ENCODE assay signal across 8 mouse cellular contexts in genomic region chr6:122810615-122811279, GRCm38 (mm10). TPM values are rescaled to one million over a fixed set of nuclear protein-coding genes. Genes with fewer than 3 reads are reported as not detected.
DNase-seq lines count a peak whose midpoint lies in the region; ATAC-seq and TF ChIP-seq lines count a peak whose summit lies in the region.

No protein-coding gene starts in this region.

- peak; percentile 85 for ATAC-seq in activated CD4-positive, CD25-positive, alpha-beta regulatory T cell, adult 4 months
- ATAC-seq in megakaryocyte progenitor cell, adult 5-6 weeks (replicated peaks; ENCODE audit: poor library complexity) = peak; percentile 82

- TF ChIP-seq POLR2A in cortical plate, adult 2 months (IDR thresholded peaks at IDR 0.05; ENCODE audit: extremely low read depth, insufficient read depth, low read length) = peak; percentile 71

- TF ChIP-seq CTCF in cortical plate, adult 2 months (IDR thresholded peaks at IDR 0.05; ENCODE audit: extremely low read depth, insufficient read depth, low read length) = no peak

- peak overlapping the region; percentile 93 for H3K27ac ChIP-seq in cortical plate, adult 2 months (ENCODE audit: insufficient read depth, low read length)

- DNase-seq in gastrocnemius, adult 8-10 months (ENCODE audit: low spot score in 2 of 2) = peak; percentile 95 to 96
- peak; percentile 99 for DNase-seq in induced T-regulatory cell, adult 2 months (ENCODE audit: low read depth)
- peak; percentile 97 to 98 for DNase-seq in left cerebral cortex, adult 9 months (ENCODE audit: low spot score in 2 of 2)
- DNase-seq in right cerebral cortex, postnatal 14 days = peak; percentile 96
- DNase-seq in urinary bladder, postnatal 36 days (ENCODE audit: low spot score in 2 of 2) = peak; percentile 94 to 97

- H3K4me3 ChIP-seq in cortical plate, adult 2 months (ENCODE audit: insufficient read depth, low read length) = peak overlapping the region; percentile 53

- H3K4me1 ChIP-seq in cortical plate, adult 2 months (ENCODE audit: control insufficient read depth, insufficient read depth, low read length) = peaks cover 3% of the 10 kb centered on the region

RNA-seq across cellular contexts. Expression of gene Foxj2, which starts 9.0 kb away (rescaled TPM):
- 1 to 10 TPM; 6.6 to 8.7 TPM for polyA plus RNA-seq in activated CD4-positive, CD25-positive, alpha-beta regulatory T cell, adult 4 months (2017; shearing (Covaris generic))
- polyA plus RNA-seq in cortical plate, adult 2 months (2012; rRNA removed) = 12.7 and 13.1 TPM in 2 replicates
- 10 to 100 TPM; 23.3 to 27.1 (median 26.4) TPM for total RNA-seq in gastrocnemius, adult 8-10 months (2022)
- total RNA-seq in megakaryocyte progenitor cell, adult 5-6 weeks (2015) = 9.9 and 10.3 TPM in 2 replicates
- 3.0 and 3.5 TPM in 2 replicates for total RNA-seq in megakaryocyte progenitor cell, adult 5-6 weeks (2017)

RNA-seq across cellular contexts. Expression of gene Slc2a3, which starts 9.3 kb away (rescaled TPM):
- polyA plus RNA-seq in activated CD4-positive, CD25-positive, alpha-beta regulatory T cell, adult 4 months (2017; shearing (Covaris generic)) = 10 to 100 TPM; 64.2 to 69.4 TPM
- polyA plus RNA-seq in cortical plate, adult 2 months (2012; rRNA removed) = 100 and 101 TPM in 2 replicates
- total RNA-seq in gastrocnemius, adult 8-10 months (2022) = 10 to 100 TPM in 2 of 4 experiments, 1 to 10 TPM in 2; 3.6 to 12.3 (median 10.4) TPM
- total RNA-seq in megakaryocyte progenitor cell, adult 5-6 weeks (2015) = 7.0 and 10.0 TPM in 2 replicates
- total RNA-seq in megakaryocyte progenitor cell, adult 5-6 weeks (2017) = 12.4 and 13.9 TPM in 2 replicates

RNA-seq across cellular contexts. Expression of gene C3ar1, which starts 45.2 kb away (rescaled TPM):
- under 1 TPM in 1 of 2 experiments, not detected in 1; 0.60 TPM for polyA plus RNA-seq in activated CD4-positive, CD25-positive, alpha-beta regulatory T cell, adult 4 months (2017; shearing (Covaris generic))
- polyA plus RNA-seq in cortical plate, adult 2 months (2012; rRNA removed) = 1.5 and 1.7 TPM in 2 replicates
- under 1 TPM; 0.15 to 0.83 (median 0.42) TPM for total RNA-seq in gastrocnemius, adult 8-10 months (2022)
- 0.05 TPM in 1 of 2 replicates, not detected in the other for total RNA-seq in megakaryocyte progenitor cell, adult 5-6 weeks (2015)
- total RNA-seq in megakaryocyte progenitor cell, adult 5-6 weeks (2017) = not detected in 2 replicates

Comparison
In these comparisons a context has a peak if more than half of its experiments do, and no peak if none do; other contexts are left out.
1. Peak in every context shown above with its lines: DNase-seq, ATAC-seq, H3K4me3 ChIP-seq and H3K27ac ChIP-seq.